Comparison of ENCODE assay signal across 7 mouse cellular contexts in genomic region chr2:155276621-155277175, GRCm38 (mm10). TPM values are rescaled to one million over a fixed set of nuclear protein-coding genes. Genes with fewer than 3 reads are reported as not detected.
DNase-seq lines count a peak whose midpoint lies in the region; ATAC-seq lines count a peak whose summit lies in the region.

No protein-coding gene starts in this region.

- intact Hi-C loops in heart, postnatal 14 days (cut with DNase I), result loop anchor here (5.0 kb wide), 1 partner anchor 106 kb away; the partner anchor contains the start of gene Trp53inp2

- peak; percentile 76 for DNase-seq in MN1 (ENCODE audit: low spot score)
- peak; percentile 76 to 79 for DNase-seq in heart, postnatal 14 days
- peak; percentile 35 to 46 for DNase-seq in layer of hippocampus, adult 8-10 months (ENCODE audit: low spot score in 2 of 2)
- DNase-seq in lung, postnatal 4 days, result peak; percentile 78 to 84
- DNase-seq in right cerebral cortex, postnatal 36 days (ENCODE audit: low spot score in 2 of 2), result peak; percentile 34 to 46

- H3K4me1 ChIP-seq in brown adipose tissue, adult 24 weeks (ENCODE audit: control insufficient read depth, insufficient read depth, insufficient read length, low read length), result no peaks in the 10 kb centered on the region; the same call in 1 of the 2 replicates

- peak overlapping the region; percentile 70 for H3K27ac ChIP-seq in brown adipose tissue, adult 24 weeks (replicated peaks; ENCODE audit: low read depth, low read length)

- peak overlapping the region; percentile 73 for H3K4me3 ChIP-seq in brown adipose tissue, adult 24 weeks (ENCODE audit: insufficient read depth, low read depth, low read length)

- ATAC-seq in erythroid progenitor cell, adult 5-6 weeks (replicated peaks; ENCODE audit: low FRiP score, poor library complexity, severe bottlenecking), result peak; percentile 68

RNA-seq across cellular contexts. Expression of gene Map1lc3a, which starts 0.6 kb away (rescaled TPM):
- polyA plus RNA-seq in brown adipose tissue, adult 24 weeks (2012; ENCODE audit: insufficient read depth, insufficient read length, missing spikeins), result 428 and 471 TPM in 2 replicates
- total RNA-seq in erythroid progenitor cell, adult 5-6 weeks (2015; ENCODE audit: low replicate concordance), result not detected in 2 replicates
- 2.8 TPM in 1 of 2 replicates, not detected in the other for total RNA-seq in erythroid progenitor cell, adult 5-6 weeks (2017; ENCODE audit: low replicate concordance)
- total RNA-seq in heart, postnatal 14 days (2021), result 100 to 1,000 TPM; 692 to 703 TPM
- 100 to 1,000 TPM; 208 to 237 (median 223) TPM for total RNA-seq in layer of hippocampus, adult 8-10 months (2022)

RNA-seq across cellular contexts. Expression of gene Dynlrb1, which starts 40.4 kb away (rescaled TPM):
- 372 and 376 TPM in 2 replicates for polyA plus RNA-seq in brown adipose tissue, adult 24 weeks (2012; ENCODE audit: insufficient read depth, insufficient read length, missing spikeins)
- total RNA-seq in erythroid progenitor cell, adult 5-6 weeks (2015; ENCODE audit: low replicate concordance), result 95.2 and 122 TPM in 2 replicates
- total RNA-seq in erythroid progenitor cell, adult 5-6 weeks (2017; ENCODE audit: low replicate concordance), result 37.9 and 56.7 TPM in 2 replicates
- 100 to 1,000 TPM; 177 to 185 TPM for total RNA-seq in heart, postnatal 14 days (2021)
- total RNA-seq in layer of hippocampus, adult 8-10 months (2022), result 100 to 1,000 TPM; 215 to 277 (median 238) TPM

Comparison
In these comparisons a context has a peak if more than half of its experiments do, and no peak if none do; other contexts are left out.
1. Peak in every context shown above with its lines: DNase-seq, ATAC-seq, H3K4me3 ChIP-seq and H3K27ac ChIP-seq.
2. RNA of gene Map1lc3a, which starts 0.6 kb away (total RNA-seq): 692 to 703 TPM in heart, postnatal 14 days and 208 to 237 TPM in layer of hippocampus, adult 8-10 months; 2.8 TPM in erythroid progenitor cell, adult 5-6 weeks; every median in the first group is over 10 times any median in the second.